Mouse (Mus musculus) C2C12 (cell line): Measurements from ENCODE around the gene Akap2.

Source experiments
- CTCF ChIP-seq: IDR thresholded peaks from one replicate; pipeline ENCODE4 v1.5.1; 2011; ENCODE audit not compliant: control insufficient read depth, insufficient read depth, insufficient read length
- FOSL1 ChIP-seq: IDR thresholded peaks from one replicate; pipeline ENCODE4 v1.8.0; 2011; ENCODE audit warnings: mild to moderate bottlenecking, low read length; ENCODE audit not compliant: poor library complexity, insufficient read depth, severe bottlenecking
- MYOD1 ChIP-seq: IDR thresholded peaks from one replicate; pipeline ENCODE4 v1.6.1; 2011; ENCODE audit warnings: low read depth; ENCODE audit not compliant: control insufficient read depth, insufficient read length
- MYOG ChIP-seq: IDR thresholded peaks from one replicate; pipeline ENCODE4 v1.6.1; 2011; ENCODE audit not compliant: control insufficient read depth, insufficient read length; ENCODE audit errors: extremely low read depth

DNA sequence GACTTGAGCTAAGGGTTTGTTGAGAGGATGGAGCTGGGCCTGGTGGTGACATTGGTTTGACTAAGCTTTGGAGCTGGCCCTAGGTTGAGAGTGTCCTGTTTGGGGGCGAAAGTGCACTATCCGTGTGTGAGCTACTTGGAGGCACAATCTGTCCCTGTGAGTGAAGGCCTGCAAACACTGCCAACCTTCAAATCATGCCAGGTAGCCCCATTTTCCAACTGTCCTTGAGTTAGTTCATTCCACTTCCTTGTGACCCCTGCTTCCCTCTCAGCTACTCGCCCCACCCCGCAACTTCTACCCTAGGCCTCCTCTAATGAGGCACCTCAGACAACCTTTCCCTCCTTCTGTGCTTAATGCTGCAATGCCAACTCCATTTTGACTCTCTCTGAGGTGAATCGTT is 84.5 kb downstream of the Akap2 start:
- TF ChIP-seq CTCF (no peak), MYOD1 (no peak), MYOG (no peak), FOSL1 (no peak)
